Comparison of ENCODE assay signal across 9 mouse cellular contexts in the genomic region with DNA sequence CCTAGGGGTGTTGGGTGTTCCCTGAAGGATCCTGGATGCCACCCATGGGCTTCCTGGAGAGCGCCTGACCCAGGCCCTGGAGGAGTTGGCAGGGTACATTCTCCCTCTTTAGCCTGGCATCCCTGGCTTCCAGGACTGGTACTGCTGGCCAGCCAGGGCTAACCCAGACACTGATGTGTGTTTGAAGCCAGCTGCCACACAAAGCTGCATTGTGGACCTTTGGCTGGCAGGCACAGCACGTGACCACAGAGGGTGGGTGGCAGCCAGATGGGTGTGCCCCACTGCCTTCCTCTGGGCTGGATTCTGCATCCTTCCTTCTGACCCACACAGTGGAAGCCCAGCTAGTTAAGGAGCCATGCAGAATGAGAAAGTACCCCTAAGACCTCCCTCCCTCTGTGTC. TPM values are rescaled to one million over a fixed set of nuclear protein-coding genes. Genes with fewer than 3 reads are reported as not detected.
DNase-seq lines count a peak whose midpoint lies in the region; ATAC-seq and TF ChIP-seq lines count a peak whose summit lies in the region.
"Had no signal": no experiment of that assay in that cellular context is flagged by ENCODE, and none has a peak within 500 bp of the region (broad histone marks: within the 10 kb centered on the region; RNA-seq: fewer than 3 reads in every experiment).

No protein-coding gene starts in this region.

- peak; percentile 51; the same call in 1 of the 2 replicates for ATAC-seq in kidney, embryonic 16.5 days (ENCODE audit: low FRiP score, low TSS enrichment)
- no peak for ATAC-seq in kidney, embryonic 14.5 days (ENCODE audit: low FRiP score, low TSS enrichment)
- peak; percentile 62 for ATAC-seq in embryonic facial prominence, embryonic 14.5 days (ENCODE audit: low read depth)
- ATAC-seq in liver, embryonic 14.5 days (ENCODE audit: insufficient read depth): no peak
- ATAC-seq in neural tube, embryonic 12.5 days (ENCODE audit: low FRiP score, low read depth): peak; percentile 66

- no peak overlapping the region for H3K27ac ChIP-seq in kidney, embryonic 16.5 days (ENCODE audit: low read length)
- H3K27ac ChIP-seq in kidney, embryonic 14.5 days (ENCODE audit: low read depth, low read length): no peak overlapping the region
- peak overlapping the region; percentile 68 for H3K27ac ChIP-seq in embryonic facial prominence, embryonic 14.5 days (replicated peaks; ENCODE audit: low read depth, low read length)
- no peak overlapping the region for H3K27ac ChIP-seq in liver, embryonic 14.5 days
- H3K27ac ChIP-seq in neural tube, embryonic 12.5 days: no peak overlapping the region; the same call in 1 of the 2 replicates

- 0 out of 2 replicates have a peak, but pooled peaks have one; percentile 7 for TF ChIP-seq CTCF in liver, embryonic 14.5 days (IDR thresholded peaks at IDR 0.05; ENCODE audit: low read depth)

- H3K4me1 ChIP-seq in kidney, embryonic 16.5 days (ENCODE audit: insufficient read depth, low read length): peaks cover 5% of the 10 kb centered on the region
- no peaks in the 10 kb centered on the region for H3K4me1 ChIP-seq in kidney, embryonic 14.5 days (ENCODE audit: control insufficient read depth, insufficient read depth, low read length)
- H3K4me1 ChIP-seq in embryonic facial prominence, embryonic 14.5 days (ENCODE audit: control insufficient read depth, insufficient read depth, low read length): peaks cover 12% of the 10 kb centered on the region
- peaks cover 12 to 22% of the 10 kb centered on the region in 2 experiments for H3K4me1 ChIP-seq in liver, embryonic 14.5 days (replicated peaks; ENCODE audit: control insufficient read depth in 2 of 2, insufficient read depth in 2 of 2, low read length in 1 of 2)
- peaks cover 8% of the 10 kb centered on the region; the same call in 1 of the 2 replicates for H3K4me1 ChIP-seq in neural tube, embryonic 12.5 days

- H3K9ac ChIP-seq in kidney, embryonic 16.5 days (replicated peaks; ENCODE audit: low read length): peak overlapping the region; percentile 42; the same call in 1 of the 2 replicates
- no peak overlapping the region for H3K9ac ChIP-seq in kidney, embryonic 14.5 days (ENCODE audit: low read depth, low read length)
- H3K9ac ChIP-seq in embryonic facial prominence, embryonic 14.5 days (ENCODE audit: low read depth, low read length): no peak overlapping the region
- no peak overlapping the region for H3K9ac ChIP-seq in liver, embryonic 14.5 days (replicated peaks)
- no peak overlapping the region for H3K9ac ChIP-seq in neural tube, embryonic 12.5 days

- TF ChIP-seq EP300 in liver, embryonic 14.5 days (IDR thresholded peaks at IDR 0.05; ENCODE audit: low read depth): no peak

- no peaks in the 10 kb centered on the region for H3K9me3 ChIP-seq in kidney, embryonic 16.5 days (ENCODE audit: low read length)
- no peaks in the 10 kb centered on the region for H3K9me3 ChIP-seq in kidney, embryonic 14.5 days (ENCODE audit: control insufficient read depth, low read length)
- no peaks in the 10 kb centered on the region for H3K9me3 ChIP-seq in embryonic facial prominence, embryonic 14.5 days (ENCODE audit: control insufficient read depth, low read length)
- no peaks in the 10 kb centered on the region for H3K9me3 ChIP-seq in liver, embryonic 14.5 days (ENCODE audit: control insufficient read depth, low read length)
- H3K9me3 ChIP-seq in neural tube, embryonic 12.5 days: no peaks in the 10 kb centered on the region

- H3K27me3 ChIP-seq in kidney, embryonic 16.5 days (ENCODE audit: insufficient read depth, low read length): no peaks in the 10 kb centered on the region
- no peaks in the 10 kb centered on the region for H3K27me3 ChIP-seq in kidney, embryonic 14.5 days (ENCODE audit: control insufficient read depth, insufficient read depth, low read length)
- no peaks in the 10 kb centered on the region for H3K27me3 ChIP-seq in embryonic facial prominence, embryonic 14.5 days (replicated peaks; ENCODE audit: control insufficient read depth, insufficient read depth, low read length)
- H3K27me3 ChIP-seq in liver, embryonic 14.5 days (ENCODE audit: control insufficient read depth, insufficient read depth, low read length): no peaks in the 10 kb centered on the region
- H3K27me3 ChIP-seq in neural tube, embryonic 12.5 days (replicated peaks): no peaks in the 10 kb centered on the region

- H3K4me3 ChIP-seq in kidney, embryonic 16.5 days (ENCODE audit: low read length): no peak overlapping the region
- H3K4me3 ChIP-seq in kidney, embryonic 14.5 days (ENCODE audit: low read length): no peak overlapping the region
- no peak overlapping the region for H3K4me3 ChIP-seq in embryonic facial prominence, embryonic 14.5 days (ENCODE audit: low read depth, low read length)
- H3K4me3 ChIP-seq in liver, embryonic 14.5 days (ENCODE audit: insufficient read depth in 1 of 2, low read depth in 2 of 2, low read length in 2 of 2): no peak overlapping the region
- H3K4me3 ChIP-seq in neural tube, embryonic 12.5 days: no peak overlapping the region

- DNase-seq in embryonic facial prominence, embryonic 14.5 days (ENCODE audit: low spot score): peak; percentile 57
- DNase-seq in heart, adult 8-10 months (ENCODE audit: low spot score): peak; percentile 76
- DNase-seq in kidney, postnatal 10 days: peak; percentile 29
- no peak for DNase-seq in liver, embryonic 14.5 days (ENCODE audit: low read depth in 3 of 3, low spot score in 3 of 3)
- no peak for DNase-seq in urinary bladder, postnatal 36 days (ENCODE audit: low spot score in 2 of 2)

- 74% methylated on average over 2 of the region's 2 CpGs for WGBS in kidney, embryonic 16.5 days
- 80% methylated on average over 2 of the region's 2 CpGs for WGBS in kidney, embryonic 14.5 days
- WGBS in embryonic facial prominence, embryonic 14.5 days: 67% methylated on average over 2 of the region's 2 CpGs
- 56% methylated on average over 2 of the region's 2 CpGs for WGBS in liver, embryonic 14.5 days (ENCODE audit: insufficient replicate concordance)
- 78% methylated on average over 2 of the region's 2 CpGs for WGBS in neural tube, embryonic 12.5 days

- no peaks in the 10 kb centered on the region for H3K36me3 ChIP-seq in kidney, embryonic 16.5 days (ENCODE audit: insufficient read depth, low read length)
- H3K36me3 ChIP-seq in kidney, embryonic 14.5 days (ENCODE audit: control insufficient read depth, insufficient read depth, low read length): no peaks in the 10 kb centered on the region
- H3K36me3 ChIP-seq in embryonic facial prominence, embryonic 14.5 days (ENCODE audit: control insufficient read depth, insufficient read depth, low read length): no peaks in the 10 kb centered on the region
- H3K36me3 ChIP-seq in liver, embryonic 14.5 days (replicated peaks; ENCODE audit: control insufficient read depth, insufficient read depth, low read depth): no peaks in the 10 kb centered on the region
- H3K36me3 ChIP-seq in neural tube, embryonic 12.5 days: no peaks in the 10 kb centered on the region

- no peak overlapping the region for H3K4me2 ChIP-seq in kidney, embryonic 16.5 days (replicated peaks; ENCODE audit: low read depth, low read length)
- no peak overlapping the region for H3K4me2 ChIP-seq in kidney, embryonic 14.5 days (replicated peaks; ENCODE audit: low read depth, low read length)
- H3K4me2 ChIP-seq in embryonic facial prominence, embryonic 14.5 days (ENCODE audit: low read depth, low read length): no peak overlapping the region
- H3K4me2 ChIP-seq in liver, embryonic 14.5 days (ENCODE audit: low read depth): no peak overlapping the region
- H3K4me2 ChIP-seq in neural tube, embryonic 12.5 days (replicated peaks): no peak overlapping the region

RNA-seq across cellular contexts. Expression of a gene that starts 26.4 kb away (rescaled TPM):
- polyA plus RNA-seq in kidney, embryonic 16.5 days (2015; fragmentation: Nextera tagmentation; extraction: Ambion mirVana): 23.2 and 23.7 TPM in 2 replicates
- polyA plus RNA-seq in kidney, embryonic 14.5 days (2014; fragmentation: Nextera tagmentation; extraction: Ambion mirVana): 23.0 and 23.2 TPM in 2 replicates
- 27.6 and 30.1 TPM in 2 replicates for polyA plus RNA-seq in embryonic facial prominence, embryonic 14.5 days (2014; fragmentation: Nextera tagmentation; extraction: Ambion mirVana)
- total RNA-seq in heart, adult 8-10 months (2022): 10 to 100 TPM; 39.6 to 53.1 (median 47.7) TPM
- 3.2 and 3.4 TPM in 2 replicates for polyA plus RNA-seq in liver, embryonic 14.5 days (2012; rRNA removed)
- 12.8 and 15.8 TPM in 2 replicates for polyA plus RNA-seq in liver, embryonic 14.5 days (2014; fragmentation: Nextera tagmentation; extraction: Ambion mirVana)
- 34.0 and 34.5 TPM in 2 replicates for polyA plus RNA-seq in neural tube, embryonic 12.5 days (2016; fragmentation: Nextera tagmentation; extraction: Ambion mirVana)

RNA-seq across cellular contexts. Expression of a gene that starts 48.5 kb away (rescaled TPM):
- not detected in 2 replicates for polyA plus RNA-seq in kidney, embryonic 16.5 days (2015; fragmentation: Nextera tagmentation; extraction: Ambion mirVana)
- 0.35 TPM in 1 of 2 replicates, not detected in the other for polyA plus RNA-seq in kidney, embryonic 14.5 days (2014; fragmentation: Nextera tagmentation; extraction: Ambion mirVana)
- polyA plus RNA-seq in embryonic facial prominence, embryonic 14.5 days (2014; fragmentation: Nextera tagmentation; extraction: Ambion mirVana): not detected in 2 replicates
- not detected for total RNA-seq in heart, adult 8-10 months (2022)
- polyA plus RNA-seq in liver, embryonic 14.5 days (2012; rRNA removed): not detected in 2 replicates
- polyA plus RNA-seq in liver, embryonic 14.5 days (2014; fragmentation: Nextera tagmentation; extraction: Ambion mirVana): not detected in 2 replicates
- polyA plus RNA-seq in neural tube, embryonic 12.5 days (2016; fragmentation: Nextera tagmentation; extraction: Ambion mirVana): 0.19 TPM in 1 of 2 replicates, not detected in the other
- total RNA-seq: gastrocnemius, postnatal 36 days had no signal

Comparison
In these comparisons a context has a peak if more than half of its experiments do, and no peak if none do; other contexts are left out.
1. ATAC-seq: peak in kidney, embryonic 16.5 days (single experiment), embryonic facial prominence, embryonic 14.5 days (single experiment) and neural tube, embryonic 12.5 days (single experiment); none in kidney, embryonic 14.5 days (single experiment) and liver, embryonic 14.5 days (single experiment).
2. DNase-seq: peak in embryonic facial prominence, embryonic 14.5 days (single experiment), heart, adult 8-10 months (single experiment) and kidney, postnatal 10 days (single experiment); none in liver, embryonic 14.5 days (0 of 3) and urinary bladder, postnatal 36 days (0 of 2).